Mouse (Mus musculus): Measurements from ENCODE around the gene Pak2.
A peak's percentile ranks its signal among the peaks of the same experiment; 100 is the strongest.
"Not testable (repeated sequence)": the region's sequence is repeated elsewhere in the genome, so short reads cannot be mapped to it uniquely, and the experiment has no call there.

Gene Pak2

DNA sequence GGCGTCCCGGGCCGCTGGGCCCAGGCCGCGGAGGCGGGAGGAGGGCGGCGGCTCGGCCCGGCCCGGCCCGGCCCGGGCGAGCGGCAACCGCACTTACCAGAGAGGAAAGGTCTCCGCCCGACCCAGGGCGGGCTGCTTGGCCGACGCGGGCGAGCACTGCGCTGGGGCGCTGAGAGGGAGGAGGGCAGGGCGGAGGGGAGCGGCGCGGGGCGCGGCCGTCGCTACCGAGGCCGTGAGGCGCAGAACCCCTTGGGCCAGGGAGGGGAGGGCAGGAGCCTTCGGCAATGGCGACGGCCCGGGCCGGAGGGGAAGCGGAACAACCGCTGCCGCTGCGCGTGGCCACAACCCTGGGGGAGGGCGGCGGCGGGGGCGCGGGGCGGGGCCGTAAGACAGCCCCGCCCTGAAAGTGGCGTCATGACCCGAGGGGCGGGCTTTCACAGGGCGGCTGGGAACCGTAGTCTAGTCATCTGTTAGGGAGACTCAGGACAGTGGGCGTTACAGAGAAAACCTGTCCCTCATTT lies at the start of gene Pak2:
Gene Pak2, minus strand, starts transcription at position 352 of the 521 bp plus-strand sequence.
- peak; percentile 92 for DNase-seq (ENCODE audit: low read depth, low spot score)

DNA sequence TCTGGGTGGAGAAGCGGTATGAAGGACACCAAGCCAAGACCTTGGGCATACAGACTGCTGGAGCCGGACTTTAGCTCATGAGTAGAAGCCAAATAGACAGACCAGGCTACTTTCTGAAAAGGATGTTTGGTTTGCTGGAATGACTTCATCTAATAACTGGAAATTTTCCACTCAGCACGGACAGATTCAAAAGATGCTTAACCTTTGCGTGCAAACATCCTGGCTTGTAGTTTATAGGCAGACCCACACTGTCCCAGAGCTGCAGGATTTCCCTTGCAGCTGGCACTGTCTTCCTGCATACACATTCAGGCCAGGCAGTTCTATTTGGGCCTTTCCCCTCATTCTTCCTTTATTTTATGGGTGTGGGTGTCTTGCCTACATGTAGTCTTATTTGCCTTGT lies 47.9 kb upstream of the Pak2 start:
- no peak for DNase-seq (ENCODE audit: low read depth, low spot score)

DNA sequence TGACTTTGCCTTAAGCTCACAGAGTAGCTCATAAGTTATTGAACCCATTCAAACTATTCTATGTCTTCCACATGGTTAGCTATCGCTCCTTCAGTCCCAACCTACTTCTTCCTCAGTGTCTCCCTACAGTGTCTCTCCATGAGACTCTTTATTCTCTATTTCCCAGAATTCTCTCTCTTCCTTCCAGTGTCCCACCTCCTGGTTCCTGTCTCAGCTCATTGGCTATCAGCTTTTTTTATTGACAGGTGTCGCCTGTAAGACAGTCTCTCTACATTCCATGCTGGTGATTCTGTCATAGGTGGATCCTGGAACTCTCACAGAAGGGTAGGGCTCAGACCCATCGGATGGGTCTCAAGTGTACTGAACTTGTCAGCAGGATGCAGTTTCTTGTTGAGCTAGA lies 46.2 kb upstream of the Pak2 start:
- DNase-seq (ENCODE audit: low read depth, low spot score): no peak

DNA sequence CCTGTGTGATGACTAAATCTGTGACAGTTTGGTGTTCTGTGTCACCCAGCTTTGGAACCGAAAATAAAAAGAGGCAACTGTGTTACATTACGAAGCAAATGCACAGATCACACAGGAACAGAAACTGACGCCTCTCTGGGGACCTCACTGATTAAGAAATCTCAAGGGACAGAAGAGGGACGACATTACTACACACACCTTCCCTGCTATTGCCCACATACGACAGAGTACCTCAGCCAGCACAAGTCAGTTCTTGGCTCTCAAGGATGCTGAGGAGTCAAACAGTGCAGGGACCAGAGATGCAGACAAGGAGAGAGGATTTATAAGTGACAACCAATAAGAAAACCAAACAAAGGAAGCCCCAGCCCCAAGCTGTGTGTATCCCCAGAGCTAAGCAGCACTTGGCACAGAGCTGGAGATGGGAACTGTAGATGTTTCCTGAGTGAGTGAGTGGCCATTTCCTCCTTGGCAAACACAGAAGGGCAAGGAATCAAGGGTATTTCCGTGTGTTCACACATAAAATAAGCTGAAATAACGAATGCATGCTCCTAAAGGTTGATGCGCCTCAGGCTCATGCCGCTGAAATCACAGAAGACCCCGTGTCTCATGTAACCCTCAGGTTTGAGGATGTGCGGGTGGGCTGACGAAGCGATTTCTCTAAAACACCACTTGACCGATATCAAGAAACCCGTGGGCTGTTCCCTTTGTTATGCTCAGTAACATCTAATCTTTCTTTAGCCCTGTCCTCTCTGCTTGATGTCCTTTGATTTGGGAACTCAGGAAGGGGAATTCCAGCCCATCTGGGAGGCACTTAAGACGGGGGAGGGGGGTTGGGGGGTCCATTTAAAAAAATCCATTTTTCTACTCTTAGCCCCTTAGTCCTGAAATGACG lies 45.5 kb upstream of the Pak2 start:
- no peak for DNase-seq (ENCODE audit: low read depth, low spot score)

DNA sequence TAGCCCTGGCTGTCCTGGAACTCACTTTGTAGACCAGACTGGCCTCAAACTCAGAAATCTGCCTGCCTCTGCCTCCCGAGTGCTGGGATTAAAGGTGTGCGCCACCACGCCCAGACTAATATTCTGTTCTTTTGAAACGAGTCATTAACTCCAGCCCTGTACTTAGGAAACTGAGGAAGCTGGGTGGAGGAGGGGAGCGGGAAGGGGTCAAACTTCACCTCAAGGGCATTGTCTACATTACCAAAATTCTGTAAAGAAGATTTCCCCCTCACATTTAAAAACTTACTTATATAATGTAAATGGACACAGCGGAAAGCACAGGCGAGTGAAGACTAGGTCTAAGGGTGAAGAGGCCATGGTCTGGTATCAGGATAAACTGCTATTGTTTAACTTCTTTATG lies 44.9 kb upstream of the Pak2 start:
- DNase-seq (ENCODE audit: low read depth, low spot score): no peak

DNA sequence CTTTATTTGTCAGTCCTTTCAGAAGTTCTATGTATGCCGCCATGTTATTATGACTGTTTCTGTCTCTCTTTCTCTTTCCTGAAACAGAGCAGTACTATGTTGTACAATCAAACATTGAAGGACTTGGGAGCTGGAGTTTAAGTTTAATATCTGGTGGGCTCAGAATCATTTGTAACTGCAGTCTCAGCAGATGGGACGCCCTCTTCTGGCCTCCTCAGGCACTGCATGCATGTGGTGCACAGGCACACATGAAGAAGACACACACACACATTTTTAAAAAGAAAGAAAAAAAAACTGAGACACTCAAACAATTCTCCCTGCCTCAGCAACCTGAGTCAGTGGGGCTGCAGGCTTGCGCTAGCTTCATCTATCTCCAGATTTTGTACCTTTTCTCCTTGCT lies 41.3 kb upstream of the Pak2 start:
- no peak for DNase-seq (ENCODE audit: low read depth, low spot score)

DNA sequence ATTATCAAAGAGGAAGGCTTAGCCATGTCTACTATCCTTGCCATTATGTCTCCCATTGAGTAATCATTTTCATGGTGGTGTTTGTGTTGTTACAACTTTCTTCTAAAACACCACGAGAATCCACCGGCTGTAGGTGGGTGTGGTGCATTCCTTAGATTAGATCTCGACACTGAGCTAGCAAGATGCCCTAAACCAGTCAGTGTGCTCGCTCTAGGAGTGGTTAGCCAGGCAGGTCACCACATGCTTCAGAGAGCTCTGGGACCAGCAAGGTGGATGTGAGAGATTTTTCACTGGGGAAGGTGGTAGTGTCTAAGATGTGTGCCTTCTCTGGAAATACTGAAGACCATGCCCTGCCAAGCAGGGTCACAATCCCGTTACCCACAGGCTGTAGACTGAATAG lies 37.0 kb upstream of the Pak2 start:
- no peak for DNase-seq (ENCODE audit: low read depth, low spot score)

DNA sequence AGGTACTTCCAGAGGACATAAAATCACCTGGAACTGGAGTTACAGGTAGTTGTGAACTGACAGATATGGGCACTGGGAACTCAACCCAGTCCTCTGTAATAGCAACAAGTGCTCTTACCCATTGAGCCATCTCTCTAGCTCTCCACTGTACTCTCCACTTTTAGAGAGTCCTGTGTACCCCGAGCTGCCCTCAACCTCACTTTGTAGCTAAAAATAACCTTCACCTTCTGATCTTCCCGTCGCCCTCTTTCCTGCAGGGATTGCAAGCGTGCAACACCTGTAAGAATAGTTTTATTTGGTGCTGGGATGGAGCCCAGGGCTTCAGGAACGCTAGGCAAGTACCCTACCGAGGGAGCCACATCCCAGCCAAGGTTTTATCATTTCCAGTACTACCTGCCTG lies 36.6 kb upstream of the Pak2 start:
- DNase-seq (ENCODE audit: low read depth, low spot score): no peak

DNA sequence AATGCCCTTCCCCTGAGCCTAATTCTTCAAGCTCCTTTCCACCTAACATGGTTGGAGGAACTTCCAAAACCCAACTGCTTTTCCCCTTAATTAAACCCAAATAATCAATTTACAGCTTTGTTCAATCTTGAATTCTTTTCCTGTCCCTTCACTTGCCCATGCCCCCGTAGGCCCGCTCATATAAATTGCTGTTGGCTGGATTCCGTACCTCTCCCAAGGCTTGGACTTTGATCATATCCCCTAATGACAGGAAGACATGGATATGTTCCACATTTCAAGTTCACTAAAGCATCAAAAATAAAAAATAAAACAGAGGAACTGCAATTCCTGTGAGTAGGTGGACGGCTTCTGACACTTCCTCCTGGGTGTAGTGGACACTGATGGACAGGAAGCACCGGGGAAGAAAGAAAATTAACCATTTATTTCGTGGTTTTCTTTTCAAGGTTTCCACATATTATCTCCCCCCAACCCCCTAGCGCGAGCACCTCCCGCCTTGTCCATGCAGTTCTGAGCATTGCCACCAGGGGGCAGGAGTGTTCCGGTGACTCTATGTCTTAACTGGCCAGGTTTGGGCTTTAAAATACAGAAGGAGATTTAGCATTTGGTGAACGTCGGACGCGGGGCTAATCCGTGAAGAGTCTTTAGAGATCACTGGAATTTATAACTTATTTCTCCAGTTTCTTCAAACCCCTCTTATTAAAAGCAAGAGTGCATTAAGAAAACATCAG lies 36.0 kb upstream of the Pak2 start:
- peak; percentile 76 for DNase-seq (ENCODE audit: low read depth, low spot score)

DNA sequence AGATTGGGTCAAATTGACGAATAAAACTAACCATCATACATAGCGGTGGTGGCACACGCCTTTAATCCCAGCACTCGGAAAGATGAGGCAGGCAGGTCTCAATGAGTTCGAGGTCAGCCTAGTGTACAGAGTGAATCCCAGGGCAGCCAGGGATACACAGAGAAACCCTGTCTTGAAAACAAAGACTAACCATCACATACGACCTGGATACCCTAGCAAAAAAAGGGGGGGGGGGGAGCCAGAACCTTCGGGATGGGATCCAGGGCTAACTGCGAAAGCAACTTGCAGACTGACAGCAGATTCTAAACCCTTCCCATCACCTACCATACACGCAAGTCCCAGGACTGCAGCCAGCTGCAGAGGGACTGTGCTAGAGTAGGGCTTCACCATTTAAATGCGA lies 35.3 kb upstream of the Pak2 start:
- no peak for DNase-seq (ENCODE audit: low read depth, low spot score)

DNA sequence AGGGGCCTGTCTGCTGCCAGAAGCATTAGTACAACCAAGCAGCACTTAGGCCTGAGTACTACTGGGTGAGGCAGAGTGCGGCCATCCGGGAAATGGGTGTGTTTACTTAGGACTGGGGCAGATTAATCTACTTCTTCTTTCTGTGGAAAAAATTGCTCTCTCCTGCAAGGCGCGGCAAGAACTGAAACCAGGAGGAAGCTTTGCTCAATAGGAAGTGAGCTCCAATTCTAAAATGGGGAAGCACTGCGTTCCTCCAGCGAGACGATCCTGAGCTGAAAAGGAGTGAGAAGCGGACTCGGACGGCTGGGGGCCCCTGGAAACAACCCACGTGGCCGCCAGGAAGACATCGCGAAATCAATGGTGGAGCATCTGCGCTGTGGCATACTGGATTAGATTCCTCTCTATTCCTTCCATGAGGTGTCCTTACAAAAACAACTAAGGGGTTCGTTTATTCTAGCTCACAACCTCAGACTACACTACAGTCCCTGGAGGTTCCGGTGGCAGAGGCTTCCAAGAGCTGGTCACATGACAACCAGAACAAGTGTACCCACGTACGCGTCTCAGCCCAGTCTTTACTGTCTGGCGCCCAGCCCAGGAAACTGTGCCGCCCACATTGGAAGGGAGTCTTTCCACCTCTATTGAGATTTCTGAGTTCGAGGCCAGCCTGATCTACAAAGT lies 34.5 kb upstream of the Pak2 start:
- DNase-seq (ENCODE audit: low read depth, low spot score): peak; percentile 68

DNA sequence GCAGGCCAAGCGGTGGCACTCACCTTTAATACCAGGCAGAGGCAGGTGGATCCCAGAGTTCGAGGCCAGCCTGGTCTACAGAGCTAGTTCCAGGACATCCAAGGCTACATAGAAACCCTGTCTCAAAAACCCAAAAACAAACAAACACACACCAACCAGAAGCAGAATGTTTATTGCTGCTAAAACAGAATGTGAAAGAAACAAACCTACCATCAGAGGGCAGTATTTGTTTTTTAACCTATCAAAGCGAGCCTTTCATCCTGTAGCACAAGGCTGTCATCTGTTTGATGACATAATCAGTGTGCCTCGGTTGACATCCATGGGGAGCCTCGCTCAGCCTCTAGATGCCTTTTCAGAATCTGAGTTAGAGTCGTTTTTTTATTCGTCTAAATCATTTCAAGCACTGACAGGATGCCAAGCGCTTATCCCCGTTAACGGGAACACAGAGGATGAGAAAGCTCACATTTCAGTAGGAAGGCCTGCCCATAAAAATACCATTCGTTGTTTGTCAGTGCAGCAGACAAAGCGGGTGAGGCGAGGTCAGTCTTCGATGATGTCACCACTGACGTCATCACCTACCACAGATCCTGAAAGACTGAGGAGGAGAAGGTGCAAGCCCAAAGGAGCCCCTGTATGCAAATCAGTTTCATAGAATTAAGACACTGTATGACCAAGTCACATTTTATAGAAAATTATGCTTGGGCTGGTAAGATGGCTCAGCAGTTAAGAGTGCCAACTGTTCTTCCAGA lies 32.0 kb upstream of the Pak2 start:
- peak; percentile 50 for DNase-seq (ENCODE audit: low read depth, low spot score)

DNA sequence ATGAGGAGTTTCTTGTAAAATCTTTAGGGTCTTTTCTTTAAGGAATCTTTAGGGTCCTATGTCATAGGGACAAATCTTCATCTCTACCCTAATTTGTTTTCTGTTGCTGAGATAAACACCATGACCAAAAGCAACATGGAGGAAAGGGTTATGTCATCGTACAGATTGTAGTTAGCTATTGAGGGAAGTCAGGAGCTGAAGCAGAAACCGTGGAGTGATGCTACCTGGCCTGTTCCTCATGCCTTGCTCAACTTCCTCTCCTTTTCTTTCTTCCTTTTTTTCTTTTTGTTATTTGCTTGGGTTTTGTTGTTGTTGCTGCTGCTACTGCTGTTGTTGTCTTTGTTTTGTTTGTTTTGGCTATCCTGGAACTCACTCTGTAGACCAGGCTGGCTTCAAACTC lies 29.4 kb upstream of the Pak2 start:
- no peak for DNase-seq (ENCODE audit: low read depth, low spot score)

DNA sequence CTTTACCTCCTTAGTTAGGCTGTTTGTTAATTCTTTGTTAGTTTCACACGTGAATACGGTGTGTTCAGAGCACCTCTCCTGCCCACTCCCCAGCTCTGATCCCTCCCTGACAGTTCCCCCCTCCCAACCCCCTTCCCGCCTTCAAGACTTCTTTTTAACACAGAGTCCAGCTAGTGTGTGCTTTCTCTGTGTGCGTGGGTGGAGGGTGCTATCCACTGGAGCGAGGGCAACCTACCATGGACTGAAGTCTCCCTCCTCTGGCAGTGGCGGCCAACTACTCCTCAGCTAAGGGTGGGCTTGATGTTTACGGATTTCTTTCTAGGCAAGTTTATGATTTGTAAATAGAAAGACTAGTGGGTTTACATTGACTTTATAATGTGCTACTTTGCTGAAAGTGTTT lies 29.0 kb upstream of the Pak2 start:
- no peak for DNase-seq (ENCODE audit: low read depth, low spot score)

DNA sequence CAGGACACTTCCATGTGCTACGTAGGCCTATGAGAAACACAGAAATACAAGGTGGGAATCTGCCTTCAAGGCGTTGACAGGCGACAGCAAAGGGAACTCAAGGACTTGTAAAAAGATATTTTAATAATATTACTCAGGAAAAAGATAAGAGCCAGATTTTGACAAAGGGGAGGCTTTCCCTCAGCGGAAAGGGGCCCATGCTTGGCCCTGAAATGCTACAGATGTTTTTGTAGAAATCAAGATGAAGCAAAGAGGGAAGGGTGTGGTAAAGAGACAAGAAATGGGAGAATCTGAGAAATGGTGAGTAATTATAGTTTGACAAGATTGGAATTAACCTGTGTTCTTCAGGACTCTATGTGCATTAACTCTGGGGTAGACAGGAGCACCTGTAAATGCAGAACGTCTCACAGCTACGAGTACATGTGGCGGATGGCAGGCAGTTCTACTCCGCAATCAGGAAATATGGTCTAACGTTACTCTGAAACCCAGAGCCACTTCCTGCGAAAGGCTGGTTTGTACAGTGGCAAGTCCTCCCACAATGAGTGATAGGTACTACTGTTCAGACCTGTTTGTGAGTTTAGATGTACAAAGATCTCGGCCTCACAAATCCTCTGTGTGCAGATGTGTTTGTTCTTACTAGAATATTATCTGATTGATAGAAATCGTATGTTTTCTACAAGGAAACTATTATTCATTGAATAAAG lies 28.4 kb upstream of the Pak2 start:
- DNase-seq (ENCODE audit: low read depth, low spot score): no peak

DNA sequence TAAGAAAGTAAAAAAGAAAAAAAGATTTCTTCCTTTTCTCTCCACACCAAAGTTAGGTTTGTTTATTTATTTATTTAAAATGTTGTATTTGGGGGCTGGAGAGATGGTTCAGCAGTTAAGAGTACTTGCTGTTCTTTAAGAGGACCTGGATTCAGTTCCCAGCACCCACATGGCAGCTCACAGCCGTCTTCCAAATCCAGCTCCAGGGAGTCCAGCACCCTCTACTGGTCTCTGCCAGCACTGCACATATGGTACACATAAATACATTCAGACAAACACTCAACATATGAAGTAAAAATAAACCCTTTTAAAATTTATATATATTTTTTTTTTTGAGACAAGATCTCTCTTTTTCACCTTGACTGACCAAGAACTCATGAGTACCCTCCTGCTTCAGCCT lies 26.6 kb upstream of the Pak2 start:
- DNase-seq (ENCODE audit: low read depth, low spot score): no peak

DNA sequence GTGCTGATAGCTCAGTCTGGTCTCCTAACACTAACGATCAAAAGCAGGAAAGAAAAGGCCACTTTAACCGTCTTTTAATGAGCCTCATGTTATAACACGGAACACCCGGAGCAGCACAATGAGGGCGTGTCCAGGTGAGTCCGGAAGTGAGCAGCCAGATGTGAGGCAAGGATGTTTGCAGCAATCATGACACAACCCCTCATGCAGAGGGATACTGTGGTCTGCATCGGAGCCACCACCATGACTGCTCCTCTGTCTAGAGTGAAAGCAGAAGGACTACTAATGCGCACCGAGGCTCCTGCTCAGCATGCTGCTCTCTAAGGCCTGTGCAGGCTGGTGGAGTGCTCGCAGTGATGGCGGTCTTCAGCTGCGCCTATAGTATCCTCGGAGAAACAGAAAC lies 23.2 kb upstream of the Pak2 start:
- no peak for DNase-seq (ENCODE audit: low read depth, low spot score)

DNA sequence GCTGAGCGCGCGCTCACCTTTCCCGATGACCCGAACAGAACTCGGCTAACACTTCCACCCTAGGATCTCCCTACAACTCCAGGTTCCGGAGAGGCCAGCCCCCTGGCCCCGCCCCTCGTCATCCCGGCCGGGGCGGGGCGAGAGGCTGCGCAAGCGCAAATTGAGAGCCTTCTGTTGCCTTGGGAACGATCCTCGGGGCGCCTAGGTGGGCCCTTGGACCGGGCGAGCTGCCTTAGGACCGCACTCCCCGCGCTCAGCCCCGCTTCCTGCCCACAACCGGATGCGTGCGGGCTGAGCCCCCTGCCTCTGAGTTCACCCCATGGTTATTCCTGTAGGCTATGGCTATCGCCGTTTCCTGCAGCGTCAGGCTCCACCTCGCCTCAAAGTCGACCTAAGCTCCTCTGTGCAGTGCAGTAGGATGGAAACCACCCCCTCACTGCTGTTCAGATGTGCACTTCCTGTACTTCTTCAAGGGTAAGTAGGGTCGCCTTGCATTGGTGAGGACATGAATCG lies 20.6 kb upstream of the Pak2 start, which contains the start of the genes Pigx and Cep19:
Gene Pigx, minus strand, starts transcription at position 103 of the 513 bp plus-strand sequence.
Gene Cep19, plus strand, starts transcription at position 163 of the 513 bp plus-strand sequence.
- DNase-seq (ENCODE audit: low read depth, low spot score): peak; percentile 92

DNA sequence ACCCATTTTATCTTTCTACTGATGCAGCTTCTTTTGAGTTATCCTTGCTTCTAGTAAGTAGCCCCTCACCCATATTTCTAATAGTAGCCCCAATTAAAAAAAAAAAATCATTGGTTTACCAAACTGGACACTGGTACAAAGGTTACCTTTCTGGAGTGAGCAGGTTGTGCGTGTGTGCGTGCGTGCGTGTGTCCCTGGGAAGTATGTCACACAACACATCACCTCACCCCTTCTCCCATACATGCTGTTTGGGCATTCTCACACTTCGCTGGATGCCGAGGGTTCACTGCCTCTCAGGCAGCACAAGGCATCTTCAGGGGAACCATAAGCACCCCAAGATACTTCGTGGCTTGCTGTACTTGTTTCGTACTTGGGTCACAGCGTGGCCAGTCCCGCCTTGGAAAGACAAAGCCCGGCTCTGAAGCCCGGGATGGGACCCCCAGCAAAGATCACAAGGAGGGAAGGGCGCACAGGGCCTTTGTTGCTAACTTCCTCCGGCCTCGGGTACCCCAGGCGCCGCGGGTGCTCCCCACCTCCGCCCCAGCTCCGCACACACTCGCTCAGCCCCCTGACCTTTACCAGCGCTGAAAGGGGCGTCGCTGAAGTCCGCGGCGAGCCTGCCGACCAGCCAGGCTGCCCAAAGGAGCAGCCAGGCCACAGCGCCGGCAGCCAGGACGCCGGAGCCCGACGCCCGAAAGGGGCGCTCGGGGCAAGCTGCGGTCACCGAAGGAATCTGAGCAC lies 19.9 kb upstream of the Pak2 start:
- DNase-seq (ENCODE audit: low read depth, low spot score): peak; percentile 35

DNA sequence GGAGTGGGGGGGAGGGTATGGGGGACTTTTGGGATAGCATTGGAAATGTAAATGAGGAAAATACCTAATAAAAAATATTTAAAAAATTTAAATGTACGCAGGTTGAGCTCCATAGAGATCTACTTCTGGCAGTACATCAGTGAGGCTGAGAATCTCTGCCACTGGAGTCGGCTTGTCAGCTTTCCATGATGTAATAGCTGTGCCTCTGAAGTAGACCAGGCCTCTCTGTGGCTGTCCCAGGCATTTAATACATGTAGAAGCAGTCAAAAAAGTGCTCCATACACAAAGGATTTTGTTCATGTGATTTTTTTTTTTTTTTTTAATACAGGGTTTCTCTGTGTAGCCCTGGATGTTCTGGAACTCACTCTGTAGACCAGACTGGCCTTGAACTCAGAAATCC lies 18.6 kb upstream of the Pak2 start:
- DNase-seq (ENCODE audit: low read depth, low spot score): not testable (repeated sequence)

Measured in brain, adult 2 months (tissue).